Mouse (Mus musculus) megakaryocyte-erythroid progenitor cell, adult 5-6 weeks (primary cell): Measurements from ENCODE around the gene Pbx4. TPM values are rescaled to one million over a fixed set of nuclear protein-coding genes. Genes with fewer than 3 reads are reported as not detected.

Experiments used
- ATAC-seq: replicated peaks from 2 replicates; pipeline ENCODE4 v1.8.0; 2016; ENCODE audit warnings: mild to moderate bottlenecking, inconsistent platforms; ENCODE audit not compliant: severe bottlenecking, poor library complexity, low FRiP score, low TSS enrichment
- total RNA-seq, 2 experiments: library from RNA; stranded (forward) in 1 of 2; stranded (reverse) in 1 of 2; fragments of 200-1000, 215-1000 nt in 1 of 2; fragments of >200 nt in 1 of 2; fragmentation: Nextera tagmentation in 1 of 2; gene quantifications; 2 replicates each; pipeline ENCODE4 v1.2.3; 2014 to 2017

Pbx4 gene
- total RNA-seq (2014; fragmentation: Nextera tagmentation) (65.9 and 72.8 TPM in 2 replicates), total RNA-seq (2017) (20.7 and 33.7 TPM in 2 replicates)

DNA sequence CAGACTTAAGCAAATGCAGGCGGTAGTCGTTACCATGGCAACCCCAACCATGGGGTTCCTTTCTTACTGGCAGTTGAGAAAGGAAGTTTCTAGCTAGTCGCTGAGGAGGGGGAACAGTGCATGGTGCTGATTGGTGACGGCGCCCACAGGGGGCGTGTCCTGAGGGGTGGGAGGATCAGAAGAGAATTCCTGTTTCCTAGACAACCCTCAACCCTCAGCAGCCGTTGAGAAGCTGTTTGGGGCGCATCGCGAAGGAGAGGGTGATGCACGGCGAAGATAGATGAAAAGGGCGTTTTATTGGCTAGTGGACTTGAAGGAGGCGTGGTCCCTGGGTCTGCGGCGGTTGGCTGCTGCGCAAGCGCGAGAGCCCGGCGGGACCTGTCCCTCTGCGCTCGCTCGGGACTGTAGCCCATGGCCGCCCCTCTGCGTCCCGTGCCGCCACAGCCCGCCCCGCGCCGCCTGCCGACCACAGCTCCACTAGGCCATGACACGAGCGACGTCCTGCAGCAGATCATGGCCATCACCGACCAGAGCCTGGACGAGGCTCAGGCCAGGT is at the start of gene Pbx4:
Pbx4 (plus strand) TSS at position 194 of the 556 bp plus-strand sequence.
- ATAC-seq, result peak; percentile 91

DNA sequence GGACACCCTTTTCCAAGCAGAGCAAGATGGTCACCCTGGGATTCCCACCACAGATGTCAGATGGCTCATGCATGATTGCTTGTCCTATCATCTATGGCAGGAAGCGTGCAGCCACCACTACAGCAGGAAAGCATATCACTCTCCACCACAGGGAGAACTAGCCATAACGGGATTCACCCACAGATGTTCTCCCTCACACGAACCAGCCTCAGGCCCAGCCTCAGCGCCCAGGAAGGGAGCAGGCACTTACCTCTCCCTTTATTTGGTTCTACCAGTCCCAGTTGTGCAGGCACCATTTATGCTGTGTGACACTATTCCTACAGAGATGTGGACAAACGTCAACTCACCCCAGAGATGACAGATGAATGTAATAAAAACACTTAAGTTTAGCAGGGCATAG is 43.2 kb upstream of the Pbx4 start:
- ATAC-seq, result peak; percentile 65

DNA sequence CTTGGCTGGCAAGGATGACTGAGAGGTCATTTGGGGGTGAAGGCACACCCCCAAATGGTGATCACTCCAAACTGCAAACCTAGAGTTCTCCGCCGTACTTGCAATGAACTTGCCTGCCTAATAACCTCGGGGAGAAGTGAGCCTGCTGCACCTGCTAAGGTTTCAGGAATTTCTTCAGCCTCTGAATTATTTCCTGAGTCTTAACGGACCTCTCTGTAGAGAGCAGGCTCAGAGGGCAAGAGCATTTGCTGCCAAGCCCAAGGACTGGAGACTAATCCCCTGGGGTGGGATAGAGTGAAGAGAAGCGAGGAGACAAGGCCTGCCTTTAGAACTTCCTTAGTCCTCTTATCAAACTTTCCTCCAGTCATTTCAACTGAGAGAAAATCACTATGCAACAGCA is 42.6 kb upstream of the Pbx4 start:
- ATAC-seq, result no peak

DNA sequence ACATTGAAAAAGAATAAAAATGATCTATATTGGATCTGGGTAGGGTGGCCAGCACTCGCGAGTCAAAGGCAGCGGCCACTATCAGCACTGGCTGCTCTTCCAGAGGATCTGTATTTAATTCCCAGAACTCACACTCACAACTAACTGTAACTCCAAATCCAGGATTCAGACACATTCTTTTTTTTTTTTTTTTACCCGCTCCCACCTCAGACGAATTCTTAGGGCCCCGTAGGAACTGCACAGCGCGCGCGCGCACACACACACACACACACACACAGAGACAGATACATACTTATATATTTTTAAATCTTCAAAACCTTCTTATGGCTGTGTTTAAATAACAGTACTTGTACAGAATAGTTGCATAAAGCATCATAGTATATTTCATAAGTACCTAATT is 41.9 kb upstream of the Pbx4 start:
- ATAC-seq, result no peak

DNA sequence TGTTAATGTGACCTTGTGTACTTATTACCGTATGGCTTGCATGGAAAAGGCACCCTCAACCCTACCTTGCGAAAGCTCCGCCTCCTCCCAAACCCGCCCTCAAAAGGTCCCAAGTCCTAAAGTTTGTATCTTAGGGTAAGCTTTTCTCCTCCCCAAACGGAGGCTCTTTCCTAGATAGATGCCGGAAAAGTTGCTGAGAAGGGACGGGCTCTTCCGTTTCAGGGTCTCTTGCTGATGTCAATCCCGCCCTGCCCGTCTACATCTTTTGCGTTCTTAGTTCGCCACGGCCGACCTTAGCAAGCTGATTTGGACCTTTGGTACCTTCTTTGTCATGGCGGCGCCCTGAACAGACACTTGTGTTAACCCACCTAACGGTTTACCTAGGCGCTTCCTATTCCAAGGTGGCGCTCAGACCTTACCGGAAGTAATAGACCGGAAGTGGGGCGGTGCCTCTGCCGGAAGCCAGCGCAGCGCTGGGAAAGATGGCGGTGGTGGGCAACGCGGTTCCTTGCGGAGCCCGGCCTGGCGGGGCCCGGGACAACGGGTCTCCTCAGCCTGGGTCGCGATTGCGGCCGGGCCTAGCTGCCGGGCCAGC is 41.4 kb upstream of the Pbx4 start, which contains the start of the genes Atp13a1 and Zfp866:
Atp13a1 (plus strand) TSS at position 391 of the 595 bp plus-strand sequence.
Zfp866 (minus strand) TSS at position 406 of the 595 bp plus-strand sequence.
- ATAC-seq, result peak; percentile 92

DNA sequence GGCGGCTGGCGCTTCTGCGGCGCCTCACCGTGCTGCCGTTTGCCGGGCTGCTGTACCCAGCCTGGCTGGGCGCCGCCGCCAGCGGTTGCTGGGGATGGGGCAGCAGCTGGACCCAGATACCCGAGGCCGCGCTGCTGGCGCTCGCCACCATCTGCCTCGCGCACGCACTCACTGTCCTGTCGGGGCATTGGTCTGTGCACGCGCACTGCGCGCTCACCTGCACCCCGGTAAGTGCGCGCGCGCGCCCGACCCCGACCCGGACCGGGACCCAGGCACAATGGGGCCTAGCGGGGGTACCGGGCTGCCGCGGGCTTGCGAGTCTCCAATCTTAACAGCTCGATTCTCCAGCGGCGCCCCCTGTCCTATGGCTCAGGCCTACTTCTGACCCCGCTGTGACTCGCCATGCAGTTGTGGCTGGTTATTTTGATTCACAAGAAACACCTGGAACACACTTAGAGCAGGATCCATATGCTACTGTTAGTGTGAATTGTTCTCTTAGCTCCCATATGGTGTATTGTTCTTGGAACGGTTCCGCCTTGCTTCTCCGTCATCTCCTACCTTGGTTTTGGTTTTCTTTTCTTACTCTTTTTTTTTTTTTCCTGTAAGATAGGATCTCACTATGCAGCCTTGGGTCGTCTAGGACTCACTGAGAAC is 40.7 kb upstream of the Pbx4 start:
- ATAC-seq, result 0 out of 2 replicates have a peak, but pooled peaks have one; percentile 16

DNA sequence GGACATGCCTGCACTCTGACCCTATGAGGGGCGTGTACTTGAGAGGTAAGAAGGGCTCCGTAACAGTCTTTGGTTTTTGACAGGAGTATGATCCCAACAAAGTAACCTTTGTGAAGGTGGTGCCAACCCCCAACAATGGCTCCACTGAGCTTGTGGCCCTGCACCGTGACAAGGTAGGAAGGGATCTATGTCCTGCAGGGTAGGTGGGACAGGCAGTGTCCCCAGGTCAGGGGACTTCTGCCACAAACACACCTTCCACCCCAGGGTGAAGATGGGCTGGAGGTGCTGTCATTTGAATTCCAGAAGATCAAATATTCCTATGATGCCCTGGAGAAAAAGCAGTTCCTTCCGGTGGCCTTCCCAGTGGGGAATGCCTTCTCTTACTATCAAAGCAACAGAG is 38.6 kb upstream of the Pbx4 start:
- no peak for ATAC-seq

DNA sequence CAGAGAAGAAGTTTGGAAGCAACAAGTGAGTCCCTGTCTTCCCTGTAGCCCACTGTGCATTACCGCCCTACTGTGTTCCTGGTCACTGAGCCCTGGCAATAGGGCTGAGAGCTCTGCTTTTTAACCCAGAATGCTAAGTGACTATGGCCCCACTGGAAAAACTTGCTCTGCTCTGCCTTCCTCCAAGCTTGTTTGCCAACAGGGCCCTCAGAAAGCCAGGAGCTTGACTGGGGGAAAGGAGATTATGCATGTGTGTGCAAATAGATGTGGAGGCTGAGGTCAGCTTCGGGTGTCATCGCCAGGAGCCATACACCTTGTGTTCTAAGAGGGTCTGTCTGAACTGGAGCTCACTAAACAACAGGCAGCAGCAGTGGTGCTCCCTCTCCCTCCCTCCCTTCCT is 38.2 kb upstream of the Pbx4 start:
- ATAC-seq, result no peak

DNA sequence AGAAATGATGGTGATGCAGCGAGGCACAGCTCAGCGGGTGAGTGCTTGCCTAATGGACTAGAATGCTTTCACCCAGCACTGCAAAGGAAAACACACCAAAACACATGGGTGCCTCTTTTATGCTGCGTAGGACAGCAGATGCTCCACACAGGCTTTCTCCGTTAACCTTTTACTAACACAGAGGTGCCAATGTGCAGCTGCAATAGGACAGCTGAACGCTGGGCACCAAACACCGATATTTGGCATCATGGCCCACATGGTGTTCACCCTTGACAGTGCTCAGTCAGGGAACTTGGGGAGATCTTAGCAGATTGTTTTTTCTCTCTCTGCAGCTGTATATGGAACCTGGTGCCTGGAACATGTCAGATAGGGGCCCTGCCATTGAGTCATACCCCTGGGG is 37.4 kb upstream of the Pbx4 start:
- ATAC-seq, result no peak

DNA sequence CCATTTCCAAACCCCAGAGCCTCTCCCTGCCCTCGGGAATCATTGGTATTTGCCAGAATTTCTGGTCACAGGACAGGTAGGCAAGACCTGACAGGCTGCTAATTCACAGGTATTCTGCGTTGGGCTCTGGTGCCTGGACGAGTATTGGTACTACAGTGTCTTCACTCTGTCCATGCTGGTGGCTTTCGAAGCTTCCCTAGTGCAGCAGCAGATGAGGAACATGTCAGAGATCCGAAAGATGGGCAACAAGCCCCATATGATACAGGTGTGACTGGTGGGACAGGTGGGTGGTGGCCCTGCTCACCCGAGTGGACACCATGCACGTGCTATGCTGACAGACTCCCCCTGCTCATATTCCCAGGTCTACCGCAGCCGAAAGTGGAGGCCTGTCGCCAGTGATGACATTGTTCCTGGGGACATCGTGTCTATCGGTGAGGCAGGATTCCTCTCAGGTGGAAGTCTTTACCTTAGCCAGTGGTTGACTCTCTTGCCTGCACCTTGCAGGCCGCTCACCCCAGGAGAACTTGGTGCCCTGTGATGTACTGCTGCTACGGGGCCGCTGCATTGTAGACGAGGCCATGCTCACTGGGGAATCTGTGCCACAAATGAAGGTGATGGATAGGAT is 35.5 kb upstream of the Pbx4 start:
- no peak for ATAC-seq

DNA sequence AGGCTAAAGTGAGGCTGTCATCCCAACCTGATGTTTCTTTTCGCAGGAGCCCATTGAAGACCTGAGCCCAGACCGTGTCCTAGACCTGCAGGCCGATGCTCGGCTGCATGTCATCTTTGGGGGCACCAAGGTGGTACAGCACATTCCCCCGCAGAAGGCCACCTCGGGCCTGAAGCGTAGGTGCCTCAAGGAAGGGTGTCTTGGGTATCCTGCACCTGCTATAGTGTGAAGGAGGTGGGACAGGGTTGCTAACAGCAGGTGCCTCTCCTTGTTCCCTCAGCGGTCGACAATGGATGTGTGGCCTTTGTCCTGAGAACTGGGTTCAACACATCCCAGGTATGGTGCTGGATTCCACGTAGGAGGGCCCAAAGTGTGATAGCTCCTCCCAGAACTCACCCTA is 34.6 kb upstream of the Pbx4 start:
- no peak for ATAC-seq

DNA sequence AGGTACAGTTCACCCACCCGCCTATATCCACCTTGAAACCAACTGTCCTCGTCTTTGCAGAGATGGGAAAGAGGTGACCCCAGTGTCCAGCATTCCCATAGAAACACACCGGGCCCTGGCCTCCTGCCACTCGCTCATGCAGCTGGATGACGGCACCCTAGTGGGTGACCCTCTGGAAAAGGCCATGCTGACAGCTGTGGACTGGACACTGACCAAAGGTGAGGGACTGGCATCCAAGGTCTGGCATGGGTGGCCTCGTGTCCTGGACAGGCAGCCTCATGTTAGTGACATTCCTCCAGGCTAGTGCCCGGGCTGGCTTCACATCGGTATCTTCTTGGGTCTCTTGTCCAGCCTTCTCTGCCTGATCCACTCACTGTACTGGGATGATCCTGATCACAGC is 33.0 kb upstream of the Pbx4 start:
- no peak for ATAC-seq

DNA sequence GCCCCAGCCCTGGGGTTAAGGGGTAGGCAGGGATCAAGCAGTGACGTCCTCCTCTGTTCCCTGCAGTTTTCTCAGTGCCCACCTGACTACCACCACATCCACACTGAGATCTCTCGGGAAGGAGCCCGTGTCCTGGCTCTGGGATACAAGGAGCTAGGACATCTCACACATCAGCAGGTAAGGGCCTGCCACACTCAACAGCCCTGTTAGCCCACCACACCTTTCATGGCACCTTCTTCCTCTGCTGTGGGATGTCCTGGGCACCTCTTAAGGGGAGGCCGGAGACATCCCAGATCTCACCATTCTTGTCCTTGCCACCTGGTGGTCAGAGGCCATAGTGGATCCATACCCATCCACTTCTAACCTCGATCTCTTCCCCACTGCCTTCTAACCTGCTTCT is 32.3 kb upstream of the Pbx4 start:
- no peak for ATAC-seq

DNA sequence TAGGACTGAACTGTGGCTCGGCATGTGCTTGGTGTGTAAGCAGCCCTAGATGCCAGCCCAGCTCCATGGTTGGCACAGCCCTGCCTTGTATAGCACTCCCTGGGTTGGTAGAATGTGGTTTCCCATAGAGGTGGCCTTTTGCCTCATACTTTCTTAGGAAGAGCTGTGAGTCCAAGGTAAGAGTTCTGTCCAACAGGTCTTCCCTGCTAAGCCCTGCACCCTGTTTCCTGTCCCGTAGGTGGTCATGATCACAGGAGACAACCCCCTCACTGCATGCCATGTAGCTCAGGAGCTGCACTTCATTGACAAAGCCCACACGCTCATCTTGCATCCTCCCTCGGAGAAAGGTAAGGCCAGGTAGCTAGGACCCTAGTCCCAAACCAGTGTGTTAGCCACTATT is 30.5 kb upstream of the Pbx4 start:
- no peak for ATAC-seq

DNA sequence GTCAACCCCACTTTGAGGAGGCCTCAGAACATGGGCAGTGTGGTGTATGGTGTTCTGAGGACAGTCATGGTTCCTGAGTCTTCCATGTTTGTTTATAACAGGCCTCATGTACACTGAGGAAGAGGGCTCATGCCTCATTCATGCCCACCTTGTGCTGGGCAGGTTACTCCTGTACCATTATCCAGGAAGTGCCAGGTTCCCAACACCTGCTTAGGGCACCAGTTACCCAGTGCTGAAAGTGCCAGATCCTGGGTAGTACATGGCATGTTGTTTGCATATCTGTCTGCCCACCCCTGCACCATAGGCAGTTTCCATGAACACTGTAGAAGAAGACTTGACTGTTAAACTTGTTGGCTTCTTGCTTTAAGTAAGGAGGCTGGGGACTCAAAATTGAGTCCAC is 30.1 kb upstream of the Pbx4 start:
- ATAC-seq, result no peak

DNA sequence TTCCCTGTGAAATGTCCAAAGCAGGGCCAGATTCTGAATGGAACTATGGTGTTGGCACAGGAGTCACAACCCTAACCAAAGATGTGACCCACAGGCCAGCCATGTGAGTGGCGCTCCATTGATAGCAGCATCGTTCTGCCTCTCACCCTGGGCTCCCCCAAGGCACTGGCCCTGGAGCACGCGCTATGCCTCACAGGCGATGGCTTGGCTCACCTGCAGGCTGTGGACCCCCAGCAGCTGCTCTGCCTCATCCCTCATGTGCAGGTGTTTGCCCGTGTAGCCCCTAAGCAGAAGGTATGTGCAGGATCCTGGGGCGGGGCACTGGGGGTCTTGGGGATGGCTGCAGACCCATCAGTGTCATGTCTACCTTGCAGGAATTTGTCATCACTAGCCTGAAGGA is 28.9 kb upstream of the Pbx4 start:
- no peak for ATAC-seq

DNA sequence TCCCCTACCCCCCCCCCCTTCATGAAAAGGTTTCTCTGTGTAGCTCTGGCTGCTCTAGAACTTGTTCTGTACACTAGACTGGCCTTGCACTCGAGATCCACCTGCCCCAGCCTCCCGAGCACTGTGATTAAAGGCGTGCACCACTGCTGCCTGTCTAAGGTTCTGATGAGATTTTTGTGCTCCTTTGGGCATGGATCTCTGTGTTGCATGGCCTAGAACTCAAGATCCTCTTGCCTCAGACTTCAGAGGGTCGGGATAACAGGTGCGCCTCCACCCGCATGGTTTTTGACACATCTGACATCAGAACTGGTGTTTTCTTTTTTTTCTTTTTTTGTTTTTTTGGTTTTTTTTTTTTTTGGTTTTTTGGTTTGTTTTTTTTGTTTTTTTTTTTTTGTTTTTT is 27.8 kb upstream of the Pbx4 start:
- ATAC-seq, result no peak

DNA sequence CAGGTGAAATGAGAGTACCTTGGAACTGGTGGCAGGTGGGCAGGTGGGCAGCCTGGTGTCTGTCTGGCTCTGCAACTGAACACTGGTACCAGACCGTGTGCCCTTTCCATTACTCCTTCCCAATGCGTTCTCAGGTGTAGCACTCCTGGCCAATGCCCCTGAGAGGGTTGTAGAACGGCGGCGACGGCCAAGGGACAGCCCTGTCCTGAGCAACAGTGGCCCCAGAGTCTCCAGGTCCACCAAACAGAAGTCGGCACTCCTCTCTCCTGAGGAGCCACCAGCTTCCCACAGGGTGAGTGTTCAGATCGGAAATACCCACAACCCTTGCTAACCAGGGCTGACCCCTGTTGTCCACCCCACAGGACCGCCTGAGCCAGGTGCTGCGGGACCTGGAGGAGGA is 27.2 kb upstream of the Pbx4 start:
- ATAC-seq, result no peak

DNA sequence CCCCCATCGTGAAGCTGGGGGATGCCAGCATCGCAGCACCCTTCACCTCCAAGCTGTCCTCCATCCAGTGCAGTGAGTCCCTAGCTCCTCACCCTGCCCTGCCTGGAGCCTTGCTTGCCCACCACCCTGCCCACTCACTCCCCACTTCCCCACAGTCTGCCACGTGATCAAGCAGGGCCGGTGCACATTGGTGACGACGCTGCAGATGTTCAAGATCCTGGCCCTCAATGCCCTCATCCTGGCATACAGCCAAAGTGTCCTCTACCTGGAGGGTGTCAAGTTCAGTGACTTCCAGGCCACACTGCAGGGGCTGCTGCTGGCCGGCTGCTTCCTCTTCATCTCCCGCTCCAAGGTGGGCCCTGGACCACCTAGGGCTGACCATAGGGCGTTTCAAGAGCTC is 26.8 kb upstream of the Pbx4 start:
- no peak for ATAC-seq

DNA sequence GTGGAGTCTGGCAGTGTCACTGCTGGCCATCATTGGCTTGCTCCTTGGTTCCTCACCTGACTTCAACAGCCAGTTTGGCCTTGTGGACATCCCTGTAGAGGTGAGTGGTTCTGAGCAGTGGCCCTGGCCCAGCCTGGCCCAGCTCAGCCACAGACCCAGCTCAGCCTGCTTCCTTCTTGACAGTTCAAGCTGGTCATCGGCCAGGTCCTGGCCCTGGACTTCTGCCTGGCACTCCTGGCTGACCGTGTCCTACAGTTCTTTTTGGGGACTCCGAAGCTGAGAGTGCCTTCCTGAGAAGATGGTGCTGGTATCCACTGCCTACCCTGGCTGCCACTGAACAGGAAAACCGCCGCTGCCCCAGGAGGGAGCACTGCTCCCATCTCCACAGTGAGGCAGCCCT is 25.1 kb upstream of the Pbx4 start:
- no peak for ATAC-seq
